Mouse (Mus musculus): ENCODE measurements around the gene Lrrc59.

Lrrc59 gene

GRCm38 (mm10) chr11:94629199-94629883 lies at the start of gene Lrrc59:
Gene Lrrc59 (plus strand): TSS chr11:94629767.
- Histone ChIP-seq H3K4me3 (replicated peaks; ENCODE audit: low read length) (peak within 1 kb of the TSS; percentile 98), H3K4me1 (replicated peaks; ENCODE audit: low read depth, low read length) (peaks cover 42% of the 10 kb centered on the region), H3K9me3 (ENCODE audit: low read length) (no peaks in the 10 kb centered on the region), H3K27me3 (ENCODE audit: insufficient read depth, low read length) (no peaks in the 10 kb centered on the region), H3K36me3 (ENCODE audit: insufficient read depth, low read length) (peaks cover 37% of the 10 kb centered on the region)
- TF ChIP-seq POU5F1 (IDR thresholded peaks at IDR 0.05; ENCODE audit: borderline replicate concordance, low read length) (no peak), CTCF (conservative IDR thresholded peaks at IDR 0.05; ENCODE audit: low read length) (peak; percentile 77)

- Histone ChIP-seq H3K27me3 (ENCODE audit: insufficient read depth, low read length) (no peaks in the 10 kb centered on the region), H3K9me3 (ENCODE audit: low read length) (no peaks in the 10 kb centered on the region), H3K36me3 (ENCODE audit: insufficient read depth, low read length) (no peaks in the 10 kb centered on the region), H3K4me1 (replicated peaks; ENCODE audit: low read depth, low read length) (peaks cover 41% of the 10 kb centered on the region), H3K4me3 (replicated peaks; ENCODE audit: low read length) (no peak overlapping the region)
- TF ChIP-seq NANOG (IDR thresholded peaks at IDR 0.05; ENCODE audit: borderline replicate concordance, low read length) (no peak), CTCF (conservative IDR thresholded peaks at IDR 0.05; ENCODE audit: low read length) (no peak), POU5F1 (IDR thresholded peaks at IDR 0.05; ENCODE audit: borderline replicate concordance, low read length) (no peak)
These were observed 49.3 kb upstream of the Lrrc59 start for GRCm38 (mm10) chr11:94580111-94580740.

DNA sequence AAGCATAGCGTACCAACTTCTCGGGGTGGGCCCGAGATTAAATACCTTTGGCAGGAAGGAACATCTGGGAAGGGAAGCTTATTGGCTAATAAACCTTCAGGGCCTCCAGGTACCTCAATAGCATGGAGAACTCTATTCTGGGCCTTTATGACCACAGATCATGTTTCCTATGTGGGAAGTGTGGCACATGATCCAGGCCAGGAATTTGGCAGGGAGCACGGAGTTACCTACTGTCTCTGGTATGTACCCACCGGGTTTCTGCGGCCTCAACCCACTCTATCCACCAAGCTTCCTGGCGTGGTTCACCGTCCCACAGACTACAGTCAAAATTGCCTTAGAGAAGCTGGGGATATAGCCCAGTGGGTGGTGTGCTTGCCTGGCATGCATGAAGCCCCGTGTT lies 44.5 kb upstream of the Lrrc59 start:
- H3K4me3 ChIP-seq (replicated peaks; ENCODE audit: low read length): no peak overlapping the region
- no peaks in the 10 kb centered on the region for H3K9me3 ChIP-seq (ENCODE audit: low read length)
- H3K4me1 ChIP-seq (replicated peaks; ENCODE audit: low read depth, low read length): peaks cover 30% of the 10 kb centered on the region
- H3K27me3 ChIP-seq (ENCODE audit: insufficient read depth, low read length): no peaks in the 10 kb centered on the region
- no peak for TF ChIP-seq NANOG (IDR thresholded peaks at IDR 0.05; ENCODE audit: borderline replicate concordance, low read length)
- TF ChIP-seq CTCF (conservative IDR thresholded peaks at IDR 0.05; ENCODE audit: low read length): no peak
- no peaks in the 10 kb centered on the region for H3K36me3 ChIP-seq (ENCODE audit: insufficient read depth, low read length)

- TF ChIP-seq CTCF (conservative IDR thresholded peaks at IDR 0.05; ENCODE audit: low read length) (no peak), NANOG (IDR thresholded peaks at IDR 0.05; ENCODE audit: borderline replicate concordance, low read length) (no peak), POU5F1 (IDR thresholded peaks at IDR 0.05; ENCODE audit: borderline replicate concordance, low read length) (no peak)
- Histone ChIP-seq H3K4me3 (replicated peaks; ENCODE audit: low read length) (no peak overlapping the region), H3K9me3 (ENCODE audit: low read length) (no peaks in the 10 kb centered on the region), H3K36me3 (ENCODE audit: insufficient read depth, low read length) (no peaks in the 10 kb centered on the region), H3K4me1 (replicated peaks; ENCODE audit: low read depth, low read length) (peaks cover 30% of the 10 kb centered on the region), H3K27me3 (ENCODE audit: insufficient read depth, low read length) (no peaks in the 10 kb centered on the region)
These were observed 42.1 kb upstream of the Lrrc59 start for GRCm38 (mm10) chr11:94587511-94587910.

DNA sequence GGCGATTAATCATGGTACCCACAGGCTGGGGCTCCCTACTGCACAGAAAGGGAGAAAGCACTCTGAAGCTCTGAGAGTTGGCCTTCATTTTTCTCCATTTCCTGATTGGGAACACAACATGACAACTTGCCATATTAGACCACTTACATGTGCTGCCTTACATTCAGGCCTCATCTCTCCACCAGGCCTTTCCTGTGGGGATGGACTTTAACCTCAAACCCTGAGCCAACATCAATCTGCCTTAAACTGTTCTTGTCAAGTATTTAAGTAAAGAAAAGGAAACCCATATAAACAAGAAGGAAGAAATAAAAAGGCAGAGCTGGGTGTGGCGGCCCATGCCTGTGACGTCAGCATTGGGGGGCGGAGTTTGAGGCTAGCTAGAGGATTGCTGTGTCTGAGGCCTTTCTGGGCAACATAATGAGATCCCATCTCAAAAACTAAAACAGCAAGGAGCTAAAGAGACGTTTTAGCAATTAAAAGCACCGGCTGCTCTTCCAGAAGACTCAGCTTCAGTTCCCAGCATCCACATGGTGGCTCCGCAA lies 33.2 kb upstream of the Lrrc59 start:
- no peaks in the 10 kb centered on the region for H3K9me3 ChIP-seq (ENCODE audit: low read length)
- no peaks in the 10 kb centered on the region for H3K36me3 ChIP-seq (ENCODE audit: insufficient read depth, low read length)
- H3K27me3 ChIP-seq (ENCODE audit: insufficient read depth, low read length): peaks cover 15% of the 10 kb centered on the region
- peaks cover 40% of the 10 kb centered on the region for H3K4me1 ChIP-seq (replicated peaks; ENCODE audit: low read depth, low read length)
- H3K4me3 ChIP-seq (replicated peaks; ENCODE audit: low read length): no peak overlapping the region
- TF ChIP-seq POU5F1 (IDR thresholded peaks at IDR 0.05; ENCODE audit: borderline replicate concordance, low read length) (no peak), CTCF (conservative IDR thresholded peaks at IDR 0.05; ENCODE audit: low read length) (no peak)

DNA sequence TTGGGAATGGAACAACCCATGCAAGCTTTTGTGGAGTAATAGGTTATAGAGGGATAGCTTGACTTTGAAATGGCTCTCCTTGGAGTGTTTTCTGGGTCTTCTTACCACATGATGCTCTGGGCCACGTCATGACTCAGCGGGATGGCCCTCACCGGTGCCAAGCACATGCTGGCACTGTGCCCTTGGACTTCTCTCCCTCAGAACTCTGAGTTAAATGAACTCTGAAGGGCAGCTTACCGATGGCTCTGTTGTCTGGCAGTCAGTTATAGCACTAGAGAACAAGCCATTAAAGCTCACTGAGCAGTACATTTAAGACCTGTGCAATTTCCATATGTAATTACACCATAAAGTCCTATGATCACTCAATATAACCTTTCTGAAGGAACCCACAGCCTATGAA lies 32.2 kb upstream of the Lrrc59 start:
- H3K27me3 ChIP-seq (ENCODE audit: insufficient read depth, low read length): peaks cover 21% of the 10 kb centered on the region
- H3K9me3 ChIP-seq (ENCODE audit: low read length): no peaks in the 10 kb centered on the region
- H3K4me3 ChIP-seq (replicated peaks; ENCODE audit: low read length): no peak overlapping the region
- no peak for TF ChIP-seq CTCF (conservative IDR thresholded peaks at IDR 0.05; ENCODE audit: low read length)
- TF ChIP-seq POU5F1 (IDR thresholded peaks at IDR 0.05; ENCODE audit: borderline replicate concordance, low read length): no peak
- no peak for TF ChIP-seq NANOG (IDR thresholded peaks at IDR 0.05; ENCODE audit: borderline replicate concordance, low read length)
- H3K36me3 ChIP-seq (ENCODE audit: insufficient read depth, low read length): no peaks in the 10 kb centered on the region
- peaks cover 38% of the 10 kb centered on the region for H3K4me1 ChIP-seq (replicated peaks; ENCODE audit: low read depth, low read length)

GRCm38 (mm10) chr11:94598437-94599120 lies 31.0 kb upstream of the Lrrc59 start:
- peaks cover 44% of the 10 kb centered on the region for H3K4me1 ChIP-seq (replicated peaks; ENCODE audit: low read depth, low read length)
- H3K36me3 ChIP-seq (ENCODE audit: insufficient read depth, low read length): no peaks in the 10 kb centered on the region
- H3K9me3 ChIP-seq (ENCODE audit: low read length): no peaks in the 10 kb centered on the region
- no peak overlapping the region for H3K4me3 ChIP-seq (replicated peaks; ENCODE audit: low read length)
- H3K27me3 ChIP-seq (ENCODE audit: insufficient read depth, low read length): peaks cover 33% of the 10 kb centered on the region
- no peak for TF ChIP-seq NANOG (IDR thresholded peaks at IDR 0.05; ENCODE audit: borderline replicate concordance, low read length)
- no peak for TF ChIP-seq POU5F1 (IDR thresholded peaks at IDR 0.05; ENCODE audit: borderline replicate concordance, low read length)
- no peak for TF ChIP-seq CTCF (conservative IDR thresholded peaks at IDR 0.05; ENCODE audit: low read length)

- TF ChIP-seq POU5F1 (IDR thresholded peaks at IDR 0.05; ENCODE audit: borderline replicate concordance, low read length): no peak
- TF ChIP-seq NANOG (IDR thresholded peaks at IDR 0.05; ENCODE audit: borderline replicate concordance, low read length): no peak
- no peak for TF ChIP-seq CTCF (conservative IDR thresholded peaks at IDR 0.05; ENCODE audit: low read length)
These were observed 29.1 kb upstream of the Lrrc59 start for GRCm38 (mm10) chr11:94600447-94600846.

More at GRCm38 (mm10) chr11:94600447-94600846, 29.1 kb upstream of the Lrrc59 start:
- Histone ChIP-seq H3K27me3 (ENCODE audit: insufficient read depth, low read length) (peaks cover 34% of the 10 kb centered on the region), H3K4me1 (replicated peaks; ENCODE audit: low read depth, low read length) (peaks cover 45% of the 10 kb centered on the region), H3K4me3 (replicated peaks; ENCODE audit: low read length) (no peak overlapping the region), H3K36me3 (ENCODE audit: insufficient read depth, low read length) (no peaks in the 10 kb centered on the region), H3K9me3 (ENCODE audit: low read length) (no peaks in the 10 kb centered on the region)

Measured in E14TG2a.4 (cell line).